Mouse (Mus musculus) liver, adult 2 months (tissue): ENCODE results near the gene Zbtb4. TPM values are rescaled to one million over a fixed set of nuclear protein-coding genes. Genes with fewer than 3 reads are reported as not detected.
A peak's percentile ranks its signal among the peaks of the same experiment; 100 is the strongest.

Experiments
- DNase-seq: peaks from one replicate; pipeline ENCODE4 v3.0.0-alpha.2; 2011; ENCODE audit warnings: low read depth, low spot score; ENCODE audit errors: extremely low read depth
- H3K27ac ChIP-seq: fragments of 200-500 bp; replicated peaks from 2 replicates; pipeline ENCODE4 v1.5.1; 2012; ENCODE audit warnings: low read depth, mild to moderate bottlenecking, control low read depth, inconsistent platforms, low read length; ENCODE audit not compliant: insufficient read depth
- H3K27me3 ChIP-seq: fragments of 200-500 bp; 2 replicates; pipeline ENCODE4 v1.6.1; 2012; ENCODE audit warnings: mild to moderate bottlenecking, moderate library complexity, low read length, inconsistent platforms; ENCODE audit not compliant: control insufficient read depth, insufficient read depth
- H3K36me3 ChIP-seq: fragments of 200-500 bp; 2 replicates; pipeline ENCODE4 v1.6.1; 2012; ENCODE audit warnings: low read length, inconsistent platforms; ENCODE audit not compliant: control insufficient read depth, insufficient read depth
- H3K4me1 ChIP-seq: fragments of 200-500 bp; 2 replicates; pipeline ENCODE4 v1.6.1; 2011; ENCODE audit warnings: low read length; ENCODE audit not compliant: control insufficient read depth, insufficient read depth
- H3K4me3 ChIP-seq: fragments of 200-500 bp; 2 replicates; pipeline ENCODE4 v1.5.1; 2011; ENCODE audit warnings: low read depth, mild to moderate bottlenecking, control low read depth, low read length, moderate library complexity; ENCODE audit not compliant: insufficient read depth
- H3K79me2 ChIP-seq: fragments of 200-500 bp; 2 replicates; pipeline ENCODE4 v1.6.1; 2012; ENCODE audit warnings: inconsistent platforms, mild to moderate bottlenecking, low read length, moderate library complexity; ENCODE audit not compliant: control insufficient read depth, insufficient read depth
- H3K9ac ChIP-seq: fragments of 200-500 bp; 2 replicates; pipeline ENCODE4 v1.6.1; 2012; ENCODE audit warnings: low read depth, mild to moderate bottlenecking, control low read depth, inconsistent platforms, low read length
- CTCF ChIP-seq: fragments of 200-500 bp; IDR thresholded peaks from 2 replicates; pipeline ENCODE4 v1.5.1; 2011; ENCODE audit warnings: low read depth, low read length, control low read depth
- POLR2A ChIP-seq: fragments of 200-500 bp; IDR thresholded peaks from 2 replicates; pipeline ENCODE4 v1.6.1; 2011; ENCODE audit warnings: low read length, control low read depth; ENCODE audit not compliant: insufficient read depth; ENCODE audit errors: extremely low read depth
- WGBS: fragments of 180-500 bp; shearing (Covaris S2); methylation state at CpG from one replicate; pipeline ENCODE4 v1.1.7; 2018; 5-methylcytosine and 5-hydroxymethylcytosine counted together
- polyA plus RNA-seq: library from polyadenylated mRNA; depleted of rRNA; stranded (reverse); fragments of >200 nt; gene quantifications from 2 replicates; pipeline ENCODE4 v1.2.3, GENCODE M21; 2012; rRNA removed
- total RNA-seq: library from RNA; depleted of rRNA; stranded (reverse); fragments of >200 nt; gene quantifications from 2 replicates; pipeline ENCODE4 v1.2.3, GENCODE M21; 2014; rRNA removed

The Zbtb4 gene
- total RNA-seq (2.6 and 4.4 TPM in 2 replicates), polyA plus RNA-seq (8.2 and 9.7 TPM in 2 replicates)

- WGBS, result 19% methylated on average over 50 of the region's 55 CpGs
- no peaks in the 10 kb centered on the region for H3K27me3 ChIP-seq
- TF ChIP-seq CTCF (no peak), POLR2A (0 out of 2 replicates have a peak, but pooled peaks have one; percentile 20)
- no peak for DNase-seq
- peak within 1 kb of the TSS; percentile 97 for H3K9ac ChIP-seq
- H3K4me1 ChIP-seq, result peaks cover 6% of the 10 kb centered on the region; the same call in 1 of the 2 replicates
- peak within 1 kb of the TSS; percentile 81 for H3K27ac ChIP-seq
- no peaks in the 10 kb centered on the region for H3K36me3 ChIP-seq
- peaks cover 18% of the 10 kb centered on the region; the same call in 1 of the 2 replicates for H3K79me2 ChIP-seq
- peak within 1 kb of the TSS; percentile 94 for H3K4me3 ChIP-seq
Measured at GRCm38 (mm10) chr11:69765221-69766125, at the start of gene Zbtb4. Gene Zbtb4, plus strand, starts transcription at chr11:69765912.

- peaks cover 4% of the 10 kb centered on the region; the same call in 1 of the 2 replicates for H3K4me1 ChIP-seq
- H3K4me3 ChIP-seq, result no peak overlapping the region
- 6% methylated on average over 5 of the region's 5 CpGs for WGBS
- no peak overlapping the region; the same call in 1 of the 2 replicates for H3K27ac ChIP-seq
- no peak for TF ChIP-seq POLR2A
- TF ChIP-seq CTCF, result no peak
- H3K27me3 ChIP-seq, result no peaks in the 10 kb centered on the region
- H3K36me3 ChIP-seq, result no peaks in the 10 kb centered on the region
- no peaks in the 10 kb centered on the region for H3K79me2 ChIP-seq
- H3K9ac ChIP-seq, result no peak overlapping the region
- DNase-seq, result peak; percentile 98
Measured at GRCm38 (mm10) chr11:69715929-69716328, 49.8 kb upstream of the Zbtb4 start.

GRCm38 (mm10) chr11:69716953-69717352, 48.8 kb upstream of the Zbtb4 start:
- peaks cover 4% of the 10 kb centered on the region; the same call in 1 of the 2 replicates for H3K4me1 ChIP-seq
- TF ChIP-seq POLR2A (no peak), CTCF (no peak)
- H3K36me3 ChIP-seq, result no peaks in the 10 kb centered on the region
- DNase-seq, result no peak
- H3K79me2 ChIP-seq, result no peaks in the 10 kb centered on the region
- no peak overlapping the region for H3K4me3 ChIP-seq
- 55% methylated on average over 4 of the region's 4 CpGs for WGBS
- H3K9ac ChIP-seq, result no peak overlapping the region
- no peaks in the 10 kb centered on the region for H3K27me3 ChIP-seq
- H3K27ac ChIP-seq, result no peak overlapping the region

GRCm38 (mm10) chr11:69718661-69719060, 47.1 kb upstream of the Zbtb4 start:
- no peak for DNase-seq

GRCm38 (mm10) chr11:69719423-69719822, 46.3 kb upstream of the Zbtb4 start:
- DNase-seq, result no peak
- WGBS, result 82% methylated on average over 6 of the region's 6 CpGs
- Histone ChIP-seq H3K27me3 (no peaks in the 10 kb centered on the region), H3K27ac (no peak overlapping the region), H3K4me3 (no peak overlapping the region), H3K79me2 (no peaks in the 10 kb centered on the region), H3K4me1 (peaks cover 4% of the 10 kb centered on the region; the same call in 1 of the 2 replicates), H3K36me3 (no peaks in the 10 kb centered on the region), H3K9ac (no peak overlapping the region)
- TF ChIP-seq POLR2A (no peak), CTCF (0 out of 2 replicates have a peak, but pooled peaks have one; percentile 13)

More at GRCm38 (mm10) chr11:69718661-69719060, 47.1 kb upstream of the Zbtb4 start:
- 37% methylated on average over 15 of the region's 15 CpGs for WGBS
- H3K9ac ChIP-seq, result no peak overlapping the region
- TF ChIP-seq POLR2A (no peak), CTCF (no peak)
- no peak overlapping the region for H3K27ac ChIP-seq
- peaks cover 4% of the 10 kb centered on the region; the same call in 1 of the 2 replicates for H3K4me1 ChIP-seq
- no peaks in the 10 kb centered on the region for H3K27me3 ChIP-seq
- no peaks in the 10 kb centered on the region for H3K79me2 ChIP-seq
- H3K4me3 ChIP-seq, result no peak overlapping the region
- H3K36me3 ChIP-seq, result no peaks in the 10 kb centered on the region
